Mouse (Mus musculus) G1E-ER4 (cell line): ENCODE results near the gene Prpf40b. TPM values are rescaled to one million over a fixed set of nuclear protein-coding genes. Genes with fewer than 3 reads are reported as not detected.

Experiments used
- GATA1 ChIP-seq: IDR thresholded peaks from one replicate; pipeline ENCODE4 v1.8.0; 2012; ENCODE audit warnings: low read length, inconsistent platforms
- polyA plus RNA-seq: library from polyadenylated mRNA; stranded (reverse); fragments of >175 nt; gene quantifications from 2 replicates; pipeline ENCODE4 v1.2.3, GENCODE M21; 2012

Gene Prpf40b
- polyA plus RNA-seq, 1 experiment, result 30.9 TPM

- TF ChIP-seq GATA1, result no peak
These were observed 11.4 kb upstream of the Prpf40b start for GRCm38 (mm10) chr15:99283456-99283855.

- no peak for TF ChIP-seq GATA1
These were observed 10.2 kb upstream of the Prpf40b start for GRCm38 (mm10) chr15:99284527-99285188.

GRCm38 (mm10) chr15:99285189-99285535 lies 9.7 kb upstream of the Prpf40b start:
- TF ChIP-seq GATA1, result no peak

- no peak for TF ChIP-seq GATA1
These were observed 4.3 kb upstream of the Prpf40b start for GRCm38 (mm10) chr15:99290586-99290985.

- TF ChIP-seq GATA1, result peak; percentile 17
These were observed 600 bp upstream of the Prpf40b start for GRCm38 (mm10) chr15:99294287-99294686.

- no peak for TF ChIP-seq GATA1
These were observed 646 bp downstream of the Prpf40b start, which contains the start of gene Fam186b for GRCm38 (mm10) chr15:99295484-99295981. TSS of gene Fam186b (minus strand) at chr15:99295888.

- TF ChIP-seq GATA1, result no peak
These were observed 1.3 kb downstream of the Prpf40b start for GRCm38 (mm10) chr15:99296213-99296612.

- TF ChIP-seq GATA1, result no peak
These were observed 12.6 kb downstream of the Prpf40b start for GRCm38 (mm10) chr15:99307476-99307875.

GRCm38 (mm10) chr15:99309549-99309948 lies 14.7 kb downstream of the Prpf40b start:
- TF ChIP-seq GATA1, result no peak

- TF ChIP-seq GATA1, result no peak
These were observed 15.7 kb downstream of the Prpf40b start for GRCm38 (mm10) chr15:99310617-99311016.

GRCm38 (mm10) chr15:99314891-99315290 lies 20.0 kb downstream of the Prpf40b start:
- TF ChIP-seq GATA1, result no peak

- no peak for TF ChIP-seq GATA1
These were observed 21.7 kb downstream of the Prpf40b start for GRCm38 (mm10) chr15:99316314-99317266.

GRCm38 (mm10) chr15:99317267-99317651 lies 22.4 kb downstream of the Prpf40b start:
- no peak for TF ChIP-seq GATA1

- TF ChIP-seq GATA1, result no peak
These were observed 23.2 kb downstream of the Prpf40b start for GRCm38 (mm10) chr15:99318071-99318470.

- no peak for TF ChIP-seq GATA1
These were observed 24.0 kb downstream of the Prpf40b start for GRCm38 (mm10) chr15:99318861-99319410.

GRCm38 (mm10) chr15:99319411-99319871 lies 24.6 kb downstream of the Prpf40b start:
- TF ChIP-seq GATA1, result no peak
